Mouse (Mus musculus) c-Kit-positive CD71-negative TER-119-negative erythroid progenitor cells, embryonic 14.5 days (primary cell): ENCODE data around the gene Phrf1.

Experiments
- DNase-seq: peaks from one replicate; pipeline ENCODE4 v3.0.0-alpha.2; 2013; ENCODE audit warnings: low read depth

The Phrf1 gene

DNA sequence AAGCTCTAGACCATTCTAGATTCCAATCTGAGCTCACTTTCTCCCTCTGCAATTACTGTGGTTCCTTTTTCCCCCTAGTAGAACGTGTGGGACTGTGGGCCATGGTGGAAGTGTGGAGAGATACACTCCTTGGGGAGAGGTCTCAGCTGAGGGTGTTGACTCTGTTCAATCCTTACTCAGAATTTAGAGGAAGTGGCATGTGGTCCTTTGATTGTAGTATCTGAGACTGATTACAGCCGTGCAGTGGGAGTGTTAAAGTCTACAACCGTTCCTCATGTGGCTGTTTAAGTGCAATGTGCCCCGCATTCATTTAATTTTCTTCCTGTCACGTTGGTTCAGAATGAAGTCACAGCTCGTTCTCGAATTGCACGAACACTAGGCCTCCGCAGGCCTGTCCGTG, 27.6 kb downstream of the Phrf1 start:
- no peak for DNase-seq

DNA sequence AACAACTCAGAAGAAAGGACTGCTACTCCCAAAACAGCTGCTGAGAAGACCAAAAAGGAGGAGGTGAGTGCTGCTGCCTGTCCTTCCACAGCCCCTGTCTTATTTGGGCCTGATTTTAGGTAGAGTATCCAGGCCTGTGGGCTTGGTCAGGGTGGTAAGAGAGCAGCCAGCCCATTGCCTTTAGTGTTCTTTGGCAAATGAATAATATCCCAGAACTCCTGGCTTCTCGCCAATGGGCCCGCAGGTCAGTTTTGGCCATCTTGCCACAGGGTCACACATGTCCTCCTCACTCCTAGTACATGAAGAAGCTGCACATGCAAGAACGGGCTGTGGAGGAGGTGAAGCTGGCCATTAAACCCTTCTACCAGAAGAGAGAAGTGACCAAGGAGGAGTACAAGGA, 32.9 kb downstream of the Phrf1 start:
- DNase-seq, result no peak

DNA sequence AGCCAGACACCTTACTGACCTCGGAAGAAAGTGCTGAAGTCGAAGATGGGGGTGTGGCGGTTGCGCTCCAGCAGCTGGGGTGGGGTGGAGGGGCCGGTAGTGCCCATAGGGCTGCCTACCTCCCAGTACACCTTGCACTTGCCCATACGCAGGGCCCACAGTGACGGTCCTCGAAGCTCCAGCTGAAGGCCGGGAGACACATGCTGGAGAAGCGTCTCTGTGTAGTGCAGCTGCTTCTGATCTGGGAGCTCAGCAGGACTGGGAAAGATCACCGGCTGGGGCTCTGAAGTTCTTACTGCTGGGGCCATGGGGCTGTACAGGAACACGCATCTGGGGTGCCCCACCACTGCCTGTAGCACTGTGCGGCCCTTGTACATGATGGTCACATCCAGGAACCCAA, 35.1 kb downstream of the Phrf1 start:
- no peak for DNase-seq

DNA sequence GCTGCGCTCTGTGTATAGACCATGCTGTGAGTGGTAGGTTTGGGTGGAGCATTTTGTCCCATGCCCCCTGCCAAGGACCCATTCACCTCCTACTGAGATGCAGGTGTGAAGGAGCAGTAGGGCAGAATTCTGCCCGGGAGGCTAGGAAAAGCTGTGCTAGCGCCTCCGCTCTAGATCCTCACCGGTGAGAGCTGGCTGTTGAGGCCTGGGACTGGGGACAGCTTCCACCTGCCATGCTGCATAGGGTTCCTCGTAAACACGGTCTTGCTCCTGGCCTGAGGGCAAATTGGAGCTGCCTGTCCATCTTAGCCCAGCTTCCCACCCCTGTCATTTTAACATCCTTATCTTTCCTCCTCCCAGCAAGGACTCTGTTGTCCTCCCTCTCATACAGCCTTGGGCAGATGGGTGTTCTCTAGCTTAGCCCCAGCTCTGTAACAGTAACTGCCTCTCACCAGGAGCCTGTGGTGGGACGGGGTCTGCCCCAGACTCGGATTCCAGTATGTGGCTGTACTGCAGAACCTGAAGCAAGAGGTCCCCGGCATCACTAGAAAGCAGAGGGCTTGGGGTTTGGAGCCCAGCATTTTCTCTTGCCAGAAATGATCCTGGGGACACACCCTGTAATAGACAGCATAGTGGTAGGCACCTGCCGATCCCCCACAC, 35.6 kb downstream of the Phrf1 start:
- no peak for DNase-seq

DNA sequence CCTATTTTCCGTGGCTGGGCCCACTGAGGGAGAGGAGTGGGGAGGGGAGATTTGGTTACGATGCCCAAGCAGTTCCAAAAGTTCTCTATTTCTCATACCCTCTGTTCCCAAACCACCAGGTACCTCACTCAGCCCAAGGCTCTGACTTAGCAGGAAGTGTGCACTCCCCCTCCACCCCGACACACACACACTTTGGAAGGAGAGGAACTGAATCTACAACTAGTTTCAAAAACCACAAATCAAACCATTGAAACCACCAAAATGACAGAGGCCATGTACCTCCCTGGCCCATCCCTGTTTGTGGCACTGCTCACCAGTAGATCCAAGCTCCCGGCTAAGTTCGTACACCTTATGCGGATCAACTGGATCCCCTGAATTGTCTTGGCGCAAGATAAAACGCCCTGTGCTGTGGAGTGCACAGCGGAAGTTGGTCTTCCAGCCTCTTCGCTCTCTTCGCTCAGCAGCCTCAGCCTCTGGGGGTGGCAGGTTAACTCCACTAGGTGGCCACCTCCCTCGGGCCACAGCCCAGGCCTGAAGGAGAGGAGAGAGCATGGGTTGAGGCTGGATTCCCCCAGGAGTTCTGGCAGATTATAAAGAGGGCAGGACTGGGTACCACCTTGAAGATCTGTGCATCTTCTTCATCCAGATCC, 36.3 kb downstream of the Phrf1 start:
- DNase-seq, result no peak

DNA sequence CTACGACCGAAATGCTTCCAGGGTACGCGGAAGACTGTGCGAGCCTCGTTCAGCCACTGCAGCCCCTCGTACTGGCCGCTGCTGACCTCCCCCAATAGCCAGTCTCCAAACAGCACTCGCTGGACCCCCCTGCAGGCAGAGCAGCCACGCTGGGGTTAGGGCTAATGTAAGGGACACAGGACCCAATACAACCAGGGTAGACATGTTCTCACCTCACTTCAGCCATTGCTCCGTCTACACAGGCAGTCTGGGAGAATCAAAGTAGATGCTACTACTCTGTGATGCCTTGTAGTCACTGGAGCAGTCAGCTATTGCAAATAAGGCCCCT, 36.8 kb downstream of the Phrf1 start:
- DNase-seq, result no peak

DNA sequence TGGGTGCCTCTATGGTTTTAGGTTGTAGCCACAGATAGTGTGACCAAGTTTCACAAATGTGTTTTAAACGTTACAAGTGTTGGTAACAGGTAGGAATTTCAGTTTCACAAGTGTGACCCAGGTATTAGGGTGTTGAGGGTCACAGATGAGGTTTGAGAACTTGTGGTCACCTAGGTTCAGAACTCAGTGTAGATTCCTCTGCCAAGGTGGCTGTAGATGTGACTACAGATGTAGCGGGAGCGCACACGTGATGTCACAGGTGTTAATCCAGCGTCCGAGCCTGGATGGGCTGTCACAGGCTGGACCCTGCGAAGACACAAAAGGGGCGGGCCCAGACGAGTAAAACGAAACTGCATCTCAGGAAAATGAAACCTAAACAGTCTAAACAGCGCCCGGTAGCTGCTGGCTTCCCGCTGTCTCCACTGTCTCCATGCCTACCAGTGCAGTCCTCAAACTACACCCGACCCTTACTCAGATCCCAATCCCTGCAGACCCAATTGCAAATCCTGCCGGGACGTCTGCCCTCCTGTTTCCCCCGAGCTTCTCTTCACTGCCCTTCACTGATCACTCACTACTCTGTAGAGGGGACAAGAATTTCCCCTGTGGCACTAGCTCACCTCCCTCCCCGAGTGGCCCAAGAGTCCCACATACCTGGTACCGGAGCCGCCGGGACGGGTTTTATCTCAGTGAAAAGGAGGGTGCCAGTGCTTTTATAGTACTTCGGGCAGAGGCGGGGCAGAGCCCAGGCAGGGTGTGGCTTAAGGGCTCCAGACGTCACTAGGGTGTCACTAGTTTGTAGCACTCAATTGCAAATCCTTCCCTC, 37.4 kb downstream of the Phrf1 start, which contains the start of gene Irf7:
Gene Irf7, minus strand, starts transcription at position 743 of the 823 bp plus-strand sequence.
- no peak for DNase-seq

DNA sequence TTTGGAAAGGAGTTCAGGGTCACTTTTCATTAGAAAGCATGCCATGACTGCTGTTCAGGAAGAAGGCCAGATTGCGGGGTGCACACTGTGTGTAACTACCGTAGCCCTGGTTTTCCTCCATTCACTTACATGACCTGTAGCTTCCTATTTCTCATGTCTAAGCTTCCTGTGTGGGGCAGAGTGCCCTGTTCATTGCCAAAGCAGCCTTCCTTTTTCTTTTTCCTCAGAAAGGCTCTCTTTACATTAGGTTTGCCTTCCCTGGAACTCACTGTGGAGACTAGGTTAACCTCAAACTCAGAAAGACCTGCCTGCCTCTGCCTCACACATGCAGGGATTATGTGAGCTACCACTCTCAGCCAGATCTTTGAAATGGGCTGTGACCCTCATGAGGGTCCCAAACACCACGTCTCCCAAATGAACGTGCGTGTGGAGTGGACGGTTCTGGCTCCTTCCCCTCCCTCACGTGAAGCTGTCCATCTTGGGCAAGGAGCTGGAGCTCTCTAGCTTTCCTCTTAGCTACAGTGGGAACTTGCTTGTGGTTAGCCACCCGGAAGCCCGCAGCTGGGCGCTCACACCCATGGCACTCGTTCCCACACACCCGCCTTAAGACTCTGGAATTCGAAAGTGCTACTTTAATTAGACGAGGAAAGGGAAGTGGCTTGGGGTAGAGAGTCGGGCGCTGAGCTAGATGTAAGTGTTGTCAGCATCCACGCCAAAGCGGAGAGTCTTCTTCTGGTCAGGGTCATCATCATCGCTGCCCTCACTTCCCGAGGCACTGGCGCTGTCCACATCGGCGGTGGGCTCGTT, 40.1 kb downstream of the Phrf1 start:
- DNase-seq, result no peak

DNA sequence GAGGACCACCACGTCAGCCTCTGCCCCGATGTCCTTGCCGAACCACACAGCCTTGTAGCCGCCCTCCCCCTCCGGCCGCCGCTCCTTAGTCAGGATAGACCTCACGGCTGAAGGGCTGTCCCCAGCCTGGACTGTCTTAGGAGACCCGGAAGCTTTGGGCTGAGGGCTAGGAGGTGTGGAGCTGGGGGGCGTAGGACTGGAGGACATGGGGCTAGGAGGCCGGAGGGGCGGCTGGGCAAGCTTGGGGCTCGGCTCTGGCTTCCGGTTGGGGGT, 40.6 kb downstream of the Phrf1 start:
- DNase-seq, result no peak

DNA sequence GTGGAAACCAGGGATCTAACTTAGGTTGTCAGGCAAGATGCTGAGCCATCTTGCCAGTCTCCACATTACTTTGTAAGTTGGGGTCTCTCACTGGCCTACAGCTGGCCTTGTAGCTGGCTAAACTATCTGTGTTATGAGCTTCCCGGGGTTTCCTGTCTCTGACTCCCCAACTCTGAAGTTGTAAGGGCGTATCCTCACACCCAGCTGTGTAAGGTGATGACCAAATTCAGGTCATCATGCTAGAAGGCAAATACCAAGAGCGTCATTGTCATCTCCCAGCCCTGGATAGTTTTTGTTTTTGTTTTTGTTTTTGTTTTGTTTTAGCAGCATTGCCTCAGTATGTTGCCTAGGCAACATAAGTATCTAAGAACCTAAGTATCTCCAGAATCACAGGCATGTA, 42.0 kb downstream of the Phrf1 start:
- no peak for DNase-seq

DNA sequence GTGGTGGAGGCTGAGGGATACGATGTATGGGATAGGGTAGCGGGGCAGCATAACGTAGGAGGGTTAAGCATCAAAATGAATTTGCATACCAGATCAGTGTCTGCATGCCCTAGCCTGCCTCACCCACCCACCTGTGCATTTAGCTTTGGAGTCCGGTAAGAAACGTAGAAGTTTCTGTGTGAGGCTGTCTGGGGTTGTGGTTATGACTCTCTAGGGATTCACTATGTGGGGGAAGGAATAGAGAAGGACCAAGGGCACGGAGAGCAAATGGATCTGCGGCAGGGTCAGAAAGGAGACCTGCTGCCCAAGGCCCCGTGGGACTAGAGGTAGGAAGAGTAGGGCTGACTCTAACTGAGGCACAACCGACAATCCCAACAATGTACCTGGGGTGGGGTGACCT, 46.8 kb downstream of the Phrf1 start:
- DNase-seq, result no peak

DNA sequence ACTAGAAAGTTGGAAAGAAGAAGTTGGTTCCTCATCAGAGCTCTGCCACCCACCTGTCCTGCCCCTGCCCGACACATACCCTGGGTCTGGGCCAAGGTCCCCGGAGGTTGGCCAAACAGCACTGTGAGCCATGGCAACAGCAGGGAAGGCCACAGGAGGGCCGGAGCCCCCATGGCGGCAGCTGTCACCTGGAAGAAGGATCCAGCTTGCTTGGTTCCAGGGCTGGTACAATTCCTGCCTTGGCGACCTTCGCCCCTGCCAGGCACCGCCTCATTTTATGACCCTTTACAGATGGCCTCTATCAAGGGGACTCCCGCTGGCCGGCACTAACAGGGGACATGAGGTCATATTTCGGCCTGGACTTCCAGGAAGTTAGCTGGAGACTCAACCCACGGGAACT, 48.0 kb downstream of the Phrf1 start, which contains the start of gene Cdhr5:
Gene Cdhr5, minus strand, starts transcription at position 241 of the 400 bp plus-strand sequence.
- no peak for DNase-seq

DNA sequence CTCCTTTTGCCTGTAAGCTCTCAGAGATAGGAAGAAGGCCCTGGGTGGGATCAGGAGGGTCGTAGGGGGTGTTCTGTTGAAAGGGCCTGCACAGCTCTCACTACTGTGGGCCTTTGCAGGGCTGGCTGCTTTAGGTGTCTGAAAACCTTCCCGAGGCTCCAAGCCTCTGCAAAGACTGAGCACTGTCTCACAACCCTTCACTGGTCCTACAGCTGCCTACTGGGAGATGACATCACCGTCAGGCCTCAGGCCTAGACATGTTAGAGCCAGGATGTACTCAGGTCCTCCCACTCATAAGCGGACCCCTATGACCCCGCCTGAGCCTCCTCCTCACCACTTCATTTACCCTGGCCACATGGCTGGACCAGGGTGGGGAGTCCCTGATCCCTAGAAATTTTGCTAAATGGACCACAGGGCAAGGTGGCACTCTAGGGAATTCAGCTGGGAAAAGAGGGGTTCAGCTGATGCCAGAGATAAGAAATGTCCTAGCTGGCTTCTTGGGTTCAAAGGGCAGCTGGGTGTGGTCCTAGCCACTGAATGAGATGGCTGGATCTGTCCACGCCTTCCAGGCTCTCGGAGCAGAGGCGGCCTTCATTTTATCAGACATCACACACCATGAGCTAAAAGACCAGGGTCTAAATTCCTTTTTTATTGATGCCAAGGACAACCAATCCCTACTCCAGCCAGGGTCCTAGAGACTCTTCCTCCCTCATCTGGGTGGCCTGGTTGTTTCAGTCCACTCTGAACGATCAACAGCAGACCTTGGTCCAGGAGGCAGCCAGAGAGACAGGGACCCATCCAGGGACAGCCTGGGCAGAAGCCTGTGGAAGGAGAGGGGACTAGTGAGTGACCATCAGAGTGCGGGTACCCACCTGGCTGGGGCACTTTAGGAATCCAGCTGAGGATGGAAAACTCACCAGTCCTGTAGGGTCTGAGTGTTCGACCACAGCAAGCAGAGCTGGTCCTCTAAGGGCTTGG, 49.4 kb downstream of the Phrf1 start:
- DNase-seq, result no peak

DNA sequence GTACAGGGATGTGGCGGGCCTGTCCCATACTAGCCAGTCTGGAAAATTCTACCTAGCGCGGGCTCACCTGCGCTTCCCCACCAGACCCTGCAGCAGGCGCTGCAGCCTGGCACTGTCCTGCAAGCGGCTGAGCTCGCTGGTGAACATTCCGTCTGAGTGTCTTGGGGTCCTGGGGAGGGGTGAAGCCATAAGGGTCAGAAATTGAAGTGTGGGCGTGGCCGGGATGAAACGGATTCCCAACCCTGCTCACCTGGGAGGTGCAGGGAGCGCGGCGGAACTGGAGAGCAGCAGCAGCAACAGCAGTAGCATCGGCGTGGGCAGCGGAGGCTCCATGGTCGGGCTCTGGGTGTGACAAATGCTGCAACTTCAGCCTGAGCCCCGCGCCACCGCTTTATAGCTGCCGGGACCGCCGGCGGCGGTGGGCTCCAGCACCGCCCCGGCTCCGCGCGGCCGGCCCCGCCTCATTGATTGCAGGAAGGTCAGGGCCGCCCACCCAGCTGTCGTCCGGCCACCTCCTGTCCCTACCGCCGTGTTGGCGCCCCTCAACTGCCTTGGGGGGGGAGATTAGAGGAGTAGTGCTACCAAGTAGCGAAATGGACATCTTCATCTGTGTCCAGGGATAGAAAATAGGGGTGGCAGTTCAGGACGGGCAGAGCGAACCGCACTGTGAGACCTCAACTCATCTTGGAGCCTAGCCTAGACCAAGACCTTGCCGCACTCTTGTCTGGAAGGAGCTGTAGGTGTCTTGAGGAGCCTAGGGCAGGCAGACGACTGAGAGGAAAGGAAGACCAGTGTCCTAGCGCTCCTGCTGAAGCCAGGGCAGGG, 50.4 kb downstream of the Phrf1 start, which contains the start of gene Sct:
Gene Sct, minus strand, starts transcription at position 368 of the 825 bp plus-strand sequence.
- no peak for DNase-seq

DNA sequence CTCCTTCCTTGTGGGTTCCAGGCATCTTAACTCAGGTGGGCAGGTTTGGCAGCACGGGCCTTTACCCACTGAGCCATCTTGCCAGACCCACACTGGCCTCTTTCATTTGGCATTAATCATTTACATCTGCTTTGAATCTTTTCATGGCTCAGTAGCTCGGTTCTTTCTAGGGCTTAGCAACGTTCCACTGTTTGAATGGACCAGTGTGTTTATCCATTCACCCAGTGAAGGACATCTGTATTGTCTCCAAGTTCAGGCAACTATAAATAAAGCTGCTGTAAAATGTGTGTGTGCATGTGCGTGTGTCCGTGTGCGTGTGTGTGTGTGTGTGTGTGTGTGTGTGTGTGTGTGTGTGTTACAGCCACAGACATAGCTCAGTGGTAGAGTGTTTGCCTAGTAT, 52.9 kb downstream of the Phrf1 start:
- DNase-seq, result no peak

DNA sequence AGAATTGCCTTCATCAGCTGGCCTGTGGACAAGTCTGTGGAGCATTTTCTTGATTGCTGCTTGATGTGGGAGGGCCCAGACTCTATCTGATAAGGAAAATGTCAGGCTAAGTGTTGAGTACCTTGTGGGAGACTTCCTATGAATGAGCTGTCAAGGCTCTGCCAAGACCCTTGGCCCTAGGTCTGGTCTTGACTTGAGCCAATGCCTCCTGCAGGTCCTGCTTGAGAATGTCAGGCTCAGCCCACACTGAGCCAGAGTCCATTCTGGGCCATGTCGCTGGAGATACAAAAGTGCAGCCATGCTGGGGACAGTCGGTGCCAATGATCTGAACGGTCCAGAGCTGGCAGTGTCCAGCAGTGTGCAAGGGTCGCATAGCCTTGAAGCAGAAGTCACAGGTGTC, 54.2 kb downstream of the Phrf1 start:
- no peak for DNase-seq

DNA sequence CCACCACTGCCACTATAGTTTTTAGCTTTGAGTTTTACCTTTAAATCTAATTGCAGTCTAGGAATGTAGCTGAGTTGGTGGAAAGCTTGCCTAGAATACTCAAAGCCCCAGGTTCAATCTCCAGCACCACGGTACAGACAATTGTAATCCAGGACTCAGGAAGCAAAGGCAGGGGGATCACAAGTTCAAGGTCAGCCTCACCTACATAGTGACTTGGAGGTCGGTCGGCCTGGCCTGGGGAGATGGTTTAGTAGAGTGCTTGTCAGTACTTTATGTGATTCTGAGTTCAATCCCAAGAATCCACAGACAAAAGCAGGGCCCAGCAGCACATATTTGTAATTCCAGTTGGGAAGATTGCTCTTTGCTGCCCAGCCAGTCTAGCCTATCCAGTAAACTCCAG, 59.5 kb downstream of the Phrf1 start:
- no peak for DNase-seq

DNA sequence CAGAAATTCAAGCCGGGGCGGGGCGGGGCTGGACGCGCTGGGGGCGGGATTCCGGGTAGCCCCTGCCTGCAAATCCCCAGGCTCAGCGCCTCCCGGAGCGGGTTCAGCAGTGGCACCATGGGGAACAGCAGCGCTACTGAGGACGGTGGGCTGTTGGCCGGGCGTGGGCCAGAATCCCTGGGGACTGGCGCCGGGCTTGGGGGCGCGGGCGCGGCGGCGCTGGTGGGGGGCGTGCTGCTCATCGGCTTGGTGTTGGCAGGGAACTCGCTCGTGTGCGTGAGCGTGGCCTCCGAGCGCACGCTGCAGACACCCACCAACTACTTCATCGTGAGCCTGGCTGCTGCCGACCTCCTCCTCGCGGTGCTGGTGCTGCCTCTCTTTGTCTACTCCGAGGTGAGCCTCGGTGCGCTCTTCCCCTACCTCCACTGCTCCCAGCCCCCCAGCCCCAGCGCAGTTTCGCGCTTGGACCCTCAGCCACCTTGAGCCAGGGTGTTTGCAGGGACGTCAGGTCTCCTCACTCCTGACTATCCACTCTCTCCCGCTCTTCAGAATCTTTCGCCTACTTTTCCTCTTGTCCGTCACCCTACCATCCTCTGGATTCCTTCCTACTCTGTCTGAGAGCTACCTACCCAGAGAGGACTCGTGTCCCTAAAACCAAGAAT, 63.5 kb downstream of the Phrf1 start, which contains the start of gene Drd4:
Gene Drd4, plus strand, starts transcription at position 86 of the 662 bp plus-strand sequence.
- DNase-seq, result no peak

DNA sequence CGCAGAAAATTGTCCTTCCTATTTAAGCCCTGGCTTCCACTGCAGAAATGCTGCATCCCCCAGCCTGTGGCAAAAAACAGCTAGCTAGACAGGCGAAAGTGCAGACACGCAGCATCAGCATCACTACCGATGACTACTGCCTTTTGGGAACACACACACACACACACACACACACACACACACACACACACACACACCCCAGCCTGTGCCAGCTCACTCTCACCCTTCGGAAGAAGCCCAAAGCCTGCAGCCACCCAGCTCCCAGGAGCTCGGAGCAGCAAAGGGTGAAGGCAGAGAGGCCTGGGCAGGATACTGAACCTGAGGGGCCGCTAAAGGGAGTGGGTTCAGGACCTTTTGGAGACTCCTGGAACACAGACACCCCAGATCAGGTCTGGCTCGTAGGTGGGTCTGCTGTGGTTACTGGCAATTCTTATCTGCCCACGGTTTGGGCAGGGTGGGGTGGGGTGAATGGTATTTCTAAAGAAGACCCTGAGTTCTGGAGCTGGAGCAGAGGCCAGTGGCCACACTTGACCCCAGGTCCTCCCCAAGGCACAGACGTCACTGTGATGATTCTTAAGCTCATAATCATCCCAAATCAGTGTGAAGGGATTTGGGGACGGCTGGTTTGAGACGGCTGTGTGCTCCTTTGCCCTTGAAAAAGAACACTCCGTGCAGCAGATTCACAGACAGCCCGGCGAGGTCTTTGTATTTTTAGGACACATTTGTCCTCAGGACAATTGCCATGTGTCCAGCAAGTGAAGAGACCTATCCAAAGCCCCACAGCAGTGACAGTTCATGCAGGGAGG, 64.2 kb downstream of the Phrf1 start:
- no peak for DNase-seq
